9 mouse cellular contexts compared by ENCODE assay signal in genomic region chr6:56616982-56617613, GRCm38 (mm10). TPM values are rescaled to one million over a fixed set of nuclear protein-coding genes. Genes with fewer than 3 reads are reported as not detected.
DNase-seq lines count a peak whose midpoint lies in the region; ATAC-seq and TF ChIP-seq lines count a peak whose summit lies in the region.
"Had no signal": no experiment of that assay in that cellular context is flagged by ENCODE, and none has a peak within 500 bp of the region (broad histone marks: within the 10 kb centered on the region; RNA-seq: fewer than 3 reads in every experiment).

No protein-coding gene starts in this region.

- peak overlapping the region; percentile 4; the same call in 1 of the 2 replicates for H3K4me3 ChIP-seq in gastrocnemius, adult 2 months
- H3K4me3 ChIP-seq in embryonic facial prominence, embryonic 12.5 days = no peak overlapping the region
- H3K4me3 ChIP-seq in limb, embryonic 10.5 days = no peak overlapping the region
- H3K4me3 ChIP-seq in midbrain, embryonic 14.5 days (replicated peaks; ENCODE audit: low read depth, low read length) = no peak overlapping the region
- H3K4me3 ChIP-seq: erythroblast, embryonic 14.5 days had no signal

- peak; percentile 72 for ATAC-seq in embryonic facial prominence, embryonic 12.5 days (ENCODE audit: insufficient number of reproducible peaks, insufficient read depth, low FRiP score, low TSS enrichment)
- ATAC-seq in midbrain, embryonic 14.5 days (ENCODE audit: low FRiP score, low TSS enrichment) = no peak

- no peaks in the 10 kb centered on the region for H3K36me3 ChIP-seq in embryonic facial prominence, embryonic 12.5 days
- no peaks in the 10 kb centered on the region for H3K36me3 ChIP-seq in limb, embryonic 10.5 days
- no peaks in the 10 kb centered on the region for H3K36me3 ChIP-seq in midbrain, embryonic 14.5 days (ENCODE audit: control insufficient read depth, insufficient read depth, low read length)

- intact Hi-C loops in gastrocnemius, adult 2 months (cut with DNase I) = no loop called here
- intact Hi-C loops in heart, postnatal 14 days (cut with DNase I) = no loop called here

- 11% methylated on average over 7 of the region's 7 CpGs for WGBS in embryonic facial prominence, embryonic 12.5 days
- WGBS in limb, embryonic 10.5 days = 35% methylated on average over 7 of the region's 7 CpGs
- 29% methylated on average over 7 of the region's 7 CpGs for WGBS in midbrain, embryonic 14.5 days

- DNase-seq in gastrocnemius, adult 2 months = peak; percentile 22
- DNase-seq in gastrocnemius, adult 8-10 months (ENCODE audit: low spot score in 2 of 2) = no peak
- DNase-seq in heart, postnatal 14 days = peak; percentile 23 to 52
- DNase-seq in limb, embryonic 10.5 days (ENCODE audit: low spot score) = peak; percentile 53
- DNase-seq in midbrain, embryonic 14.5 days = peak; percentile 58
- no peak for DNase-seq in urinary bladder, postnatal 4 days (ENCODE audit: low spot score in 2 of 2)
- DNase-seq in adrenal gland, adult 2 months = no peak

- TF ChIP-seq CTCF in gastrocnemius, adult 2 months (IDR thresholded peaks at IDR 0.05) = no peak

- no peak overlapping the region for H3K27ac ChIP-seq in gastrocnemius, adult 2 months
- peak overlapping the region; percentile 81 for H3K27ac ChIP-seq in embryonic facial prominence, embryonic 12.5 days
- peak overlapping the region; percentile 54; the same call in 1 of the 2 replicates for H3K27ac ChIP-seq in limb, embryonic 10.5 days
- no peak overlapping the region for H3K27ac ChIP-seq in midbrain, embryonic 14.5 days (replicated peaks; ENCODE audit: low read depth, low read length)

- H3K9ac ChIP-seq in embryonic facial prominence, embryonic 12.5 days = no peak overlapping the region
- no peak overlapping the region for H3K9ac ChIP-seq in midbrain, embryonic 14.5 days (replicated peaks; ENCODE audit: low read length)

- no peak overlapping the region; the same call in none of the 2 replicates for H3K4me2 ChIP-seq in embryonic facial prominence, embryonic 12.5 days (replicated peaks)
- H3K4me2 ChIP-seq in midbrain, embryonic 14.5 days (ENCODE audit: low read length) = no peak overlapping the region

- no peaks in the 10 kb centered on the region for H3K9me3 ChIP-seq in embryonic facial prominence, embryonic 12.5 days
- H3K9me3 ChIP-seq in limb, embryonic 10.5 days (replicated peaks) = no peaks in the 10 kb centered on the region
- H3K9me3 ChIP-seq in midbrain, embryonic 14.5 days (ENCODE audit: control insufficient read depth, low read length) = no peaks in the 10 kb centered on the region

- H3K4me1 ChIP-seq in embryonic facial prominence, embryonic 12.5 days = peaks cover 19% of the 10 kb centered on the region
- peaks cover 17% of the 10 kb centered on the region for H3K4me1 ChIP-seq in limb, embryonic 10.5 days
- H3K4me1 ChIP-seq in midbrain, embryonic 14.5 days (ENCODE audit: control insufficient read depth, insufficient read depth, low read length) = 0 out of 2 replicates have a peak, but pooled peaks cover 8% of the 10 kb centered on the region

- H3K27me3 ChIP-seq in embryonic facial prominence, embryonic 12.5 days = no peaks in the 10 kb centered on the region
- H3K27me3 ChIP-seq in limb, embryonic 10.5 days (ENCODE audit: low read depth, poor library complexity, severe bottlenecking) = no peaks in the 10 kb centered on the region
- no peaks in the 10 kb centered on the region for H3K27me3 ChIP-seq in midbrain, embryonic 14.5 days (ENCODE audit: control insufficient read depth, insufficient read depth, low read length)

RNA-seq across cellular contexts. Expression of gene Pde1c, which starts 48.2 kb away (rescaled TPM):
- under 1 TPM; 0.46 to 0.50 TPM for total RNA-seq in gastrocnemius, adult 2 months (2021)
- under 1 TPM; 0.46 to 0.87 (median 0.68) TPM for total RNA-seq in gastrocnemius, adult 8-10 months (2022)
- 5.5 and 5.9 TPM in 2 replicates for polyA plus RNA-seq in embryonic facial prominence, embryonic 12.5 days (2016; fragmentation: Nextera tagmentation; extraction: Ambion mirVana)
- 10 to 100 TPM; 85.3 to 86.9 TPM for total RNA-seq in heart, postnatal 14 days (2021)
- 0.79 and 1.1 TPM in 2 replicates for polyA plus RNA-seq in limb, embryonic 10.5 days (2016; fragmentation: Nextera tagmentation; extraction: Ambion mirVana)
- polyA plus RNA-seq in midbrain, embryonic 14.5 days (2014; fragmentation: Nextera tagmentation; extraction: Ambion mirVana) = 12.8 and 13.9 TPM in 2 replicates
- total RNA-seq in adrenal gland, adult 2 months (2021) = under 1 TPM; 0.17 to 0.31 TPM
- not detected in 2 replicates for polyA plus RNA-seq in adrenal gland, adult 2 months (2012; rRNA removed)

Comparison
In these comparisons a context has a peak if more than half of its experiments do, and no peak if none do; other contexts are left out.
1. DNase-seq: peak in gastrocnemius, adult 2 months (single experiment), heart, postnatal 14 days (2 of 2), limb, embryonic 10.5 days (single experiment) and midbrain, embryonic 14.5 days (single experiment); none in gastrocnemius, adult 8-10 months (0 of 2), urinary bladder, postnatal 4 days (0 of 2) and adrenal gland, adult 2 months (single experiment).
2. H3K27ac ChIP-seq: peak in embryonic facial prominence, embryonic 12.5 days (single experiment) and limb, embryonic 10.5 days (single experiment); none in gastrocnemius, adult 2 months (single experiment) and midbrain, embryonic 14.5 days (single experiment).
3. RNA of gene Pde1c, which starts 48.2 kb away (total RNA-seq): 85.3 to 86.9 TPM in heart, postnatal 14 days; 0.46 to 0.87 TPM in gastrocnemius, adult 8-10 months, 0.46 to 0.50 TPM in gastrocnemius, adult 2 months and 0.17 to 0.31 TPM in adrenal gland, adult 2 months; every median in the first group is over 10 times any median in the second.